Mouse (Mus musculus) gastrocnemius, postnatal 36 days (tissue): ENCODE results near the gene Gpcpd1. TPM values are rescaled to one million over a fixed set of nuclear protein-coding genes. Genes with fewer than 3 reads are reported as not detected.
A peak's percentile ranks its signal among the peaks of the same experiment; 100 is the strongest.

Experiments
- DNase-seq, 2 experiments: peaks; one replicate each; pipeline ENCODE4 v3.0.0; 2022
- intact Hi-C: fragments of 180-260 bp; cut with DNase I; formaldehyde crosslinking; loops from one replicate; pipeline ENCODE4 v1.15.1; 2025
- total RNA-seq, 2 experiments: library from RNA; stranded (reverse); gene quantifications; 2 replicates each; pipeline ENCODE4 v1.2.3; 2021

Gpcpd1 gene
- total RNA-seq, 2 experiments from 2014 or later: 182 to 223 TPM

DNA sequence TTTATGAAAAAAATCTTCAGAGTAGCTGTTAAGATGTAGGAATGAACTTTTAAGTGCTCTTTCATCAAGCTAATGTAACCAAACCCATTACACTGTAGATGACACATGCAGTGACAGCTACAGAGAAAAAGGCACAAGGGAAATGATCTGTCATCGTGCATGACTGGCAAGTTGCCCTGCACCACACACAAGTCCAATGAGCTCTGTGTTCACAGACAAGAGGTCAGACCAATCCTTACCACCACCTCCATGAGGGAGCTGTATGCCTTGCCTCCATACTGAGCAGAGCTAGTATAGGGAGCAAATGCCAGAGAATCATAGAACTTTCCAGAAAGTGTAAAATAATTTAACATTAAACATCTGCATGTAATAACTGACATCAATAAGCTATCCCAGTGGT is 59.7 kb downstream of the Gpcpd1 start:
- intact Hi-C loops: no loop called here
- no peak for DNase-seq

DNA sequence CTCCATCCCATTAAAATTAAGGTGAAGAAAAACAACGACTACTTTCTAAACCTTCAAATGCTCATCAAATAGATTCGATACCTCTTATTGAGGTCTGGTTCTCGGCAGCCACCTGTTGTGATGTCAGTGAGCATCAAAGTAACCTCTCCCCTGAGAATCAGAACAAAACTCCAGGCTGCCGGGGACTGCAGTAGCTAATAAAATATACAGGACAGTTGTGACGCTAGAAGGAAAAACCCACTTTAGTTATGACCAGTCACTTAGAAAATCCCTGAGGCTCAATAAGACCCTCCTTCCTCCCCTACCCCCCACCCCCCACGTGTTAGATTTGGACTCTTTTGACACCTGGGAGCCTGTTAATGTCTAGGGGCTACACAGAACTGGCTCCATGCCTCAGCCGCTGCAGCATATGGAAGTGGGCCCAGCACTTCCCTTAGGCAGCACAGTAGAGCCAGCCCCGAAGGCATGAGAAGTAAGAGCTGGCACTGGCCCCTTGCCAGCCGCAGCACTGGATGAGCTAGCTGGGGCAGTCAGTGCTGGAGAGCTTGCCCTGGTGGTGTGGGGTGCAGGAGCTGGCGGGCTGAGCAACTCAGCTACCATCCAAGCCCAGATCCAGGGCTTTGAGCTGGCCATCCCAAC is 60.5 kb downstream of the Gpcpd1 start:
- intact Hi-C loops: no loop called here
- DNase-seq: no peak

DNA sequence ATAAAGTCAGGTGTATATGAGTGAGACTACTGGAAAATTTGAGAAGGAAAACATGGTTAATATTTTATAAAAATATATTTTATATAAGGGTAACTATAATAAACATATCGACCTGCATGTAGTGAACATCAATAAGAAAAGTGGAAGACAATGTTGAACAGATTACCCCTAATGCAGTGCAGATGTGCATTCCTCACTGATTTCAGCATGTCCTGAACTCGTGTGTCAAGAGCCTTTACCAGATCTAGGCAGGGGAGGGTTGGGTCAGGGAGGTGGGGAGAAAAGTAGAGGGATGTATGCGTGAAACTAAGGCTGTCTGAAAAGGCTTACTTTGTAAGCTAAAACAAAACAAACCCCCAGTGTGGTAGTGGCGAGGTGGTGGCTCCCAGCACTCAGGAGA is 61.4 kb downstream of the Gpcpd1 start:
- DNase-seq: no peak
- intact Hi-C loops: no loop called here

DNA sequence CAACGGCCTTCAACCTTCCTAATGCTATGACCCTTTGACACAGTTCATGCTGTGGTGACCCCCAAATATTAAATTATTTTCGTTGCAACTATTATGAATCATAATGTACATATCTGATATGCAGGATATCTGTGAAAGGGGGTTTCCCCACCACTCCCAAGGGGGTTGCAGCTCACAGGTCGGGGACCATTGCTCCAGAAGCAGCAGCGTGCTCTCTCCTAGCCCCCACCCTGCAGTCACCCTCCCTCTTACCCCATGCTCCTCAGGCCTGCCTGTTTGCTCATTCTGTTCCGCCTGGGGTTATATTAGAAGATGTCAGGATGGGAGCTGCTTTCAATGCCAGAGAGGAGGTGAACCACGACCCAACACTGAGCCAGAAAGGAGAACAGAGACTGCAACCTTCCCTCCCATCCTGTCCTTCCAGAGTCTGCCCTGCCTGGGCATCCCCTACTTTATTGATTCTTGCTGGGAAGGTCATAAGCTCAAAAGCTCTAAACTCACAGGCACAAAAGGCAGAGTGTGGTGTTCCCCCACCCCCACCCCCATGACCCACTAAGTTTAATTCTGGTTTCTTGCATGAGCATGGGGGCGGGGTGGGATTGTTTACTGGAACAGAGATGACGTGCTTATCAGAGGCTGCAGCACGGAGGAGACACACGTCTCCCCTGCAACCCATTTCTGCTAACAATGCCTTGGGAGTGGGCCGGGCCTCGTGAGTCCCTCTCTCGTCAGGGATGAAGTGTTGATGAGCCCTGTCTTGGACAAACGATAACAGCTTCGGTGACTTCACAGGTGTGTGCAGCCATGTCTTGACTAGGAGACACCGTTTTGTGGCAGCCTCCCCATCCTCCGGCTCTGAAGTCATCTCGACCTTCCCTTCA is 69.3 kb downstream of the Gpcpd1 start:
- intact Hi-C loops: loop anchor here (5.0 kb wide), 3 partner anchors 199 to 384 kb away; partner anchors contain the start of genes Mcm8 and Trmt6
- DNase-seq: no peak

DNA sequence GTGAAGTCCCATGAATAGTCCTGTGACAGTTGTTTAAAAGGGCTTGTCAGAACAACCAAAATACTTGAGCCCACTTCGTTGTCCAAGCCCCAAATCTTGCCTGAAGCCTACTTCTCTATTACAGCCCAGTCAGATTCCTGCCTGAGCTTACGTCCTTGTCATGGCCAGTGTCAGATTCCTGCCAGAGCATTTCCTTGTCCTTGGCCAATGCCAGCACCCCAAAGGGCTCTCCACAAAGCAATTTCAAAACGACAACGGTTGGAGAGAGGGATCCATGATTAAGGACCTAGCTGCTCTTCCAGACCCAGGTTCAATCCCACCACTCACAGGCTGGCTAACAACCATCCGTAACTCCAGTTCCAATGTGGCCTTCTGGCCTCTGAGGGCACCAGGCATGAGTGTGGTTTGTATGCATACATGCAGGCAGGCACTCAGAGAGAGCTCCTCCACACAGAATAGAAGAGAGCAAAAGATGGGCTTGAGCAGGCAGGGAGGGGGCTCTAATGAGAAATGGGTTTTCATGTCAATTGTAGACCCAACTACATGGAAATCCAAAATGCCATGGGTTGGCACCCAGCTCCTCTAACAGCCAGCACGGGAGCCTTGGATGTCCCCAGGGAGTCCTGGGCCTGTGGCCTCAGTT is 70.2 kb downstream of the Gpcpd1 start:
- intact Hi-C loops: loop anchor here (5.0 kb wide), 3 partner anchors 200 to 385 kb away; partner anchors contain the start of genes Mcm8 and Trmt6
- DNase-seq: no peak

DNA sequence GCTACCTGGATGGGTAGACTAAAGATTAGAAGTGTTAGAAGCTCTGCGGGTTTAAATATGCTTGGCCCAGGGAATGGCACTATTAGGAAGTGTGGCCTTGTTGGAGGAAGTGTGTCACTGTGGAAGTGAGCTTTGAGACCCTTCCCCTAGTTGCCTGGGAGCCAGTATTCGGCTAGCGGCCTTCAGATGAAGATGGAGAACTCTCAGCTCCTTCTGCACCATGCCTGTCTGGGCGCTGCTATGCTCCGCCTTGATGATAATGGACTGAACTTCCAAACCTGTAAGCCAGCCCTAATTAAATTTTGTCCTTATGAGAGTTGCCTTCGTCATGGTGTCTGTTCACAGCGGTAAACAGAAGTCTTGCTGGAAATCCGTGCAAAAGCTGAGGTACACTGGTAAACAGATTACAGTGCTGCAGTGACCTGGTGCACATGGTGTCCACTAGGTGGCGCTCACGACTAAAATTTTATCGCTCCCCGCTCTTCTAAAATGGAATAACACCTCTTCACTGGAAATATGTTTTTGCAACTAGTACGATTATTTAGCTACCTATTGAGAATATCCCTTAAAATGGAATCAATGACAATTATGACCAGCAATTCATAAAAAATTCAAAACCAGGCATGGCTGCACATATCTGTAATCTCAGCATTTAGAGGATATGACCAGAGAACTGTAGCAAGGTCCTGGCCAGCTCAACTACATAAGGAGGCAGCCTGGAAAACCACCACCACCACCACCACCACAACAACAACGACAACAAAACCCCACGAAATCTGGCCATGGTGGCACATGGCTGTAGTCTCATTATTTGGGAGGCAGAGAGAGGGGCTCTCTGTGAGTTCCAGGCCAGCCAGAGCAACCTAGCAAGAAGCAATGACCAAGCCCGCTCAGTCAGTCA is 71.1 kb downstream of the Gpcpd1 start:
- DNase-seq: peak; percentile 37 to 52
- intact Hi-C loops: loop anchor here (1.0 to 5.0 kb wide), 4 partner anchors 185 to 386 kb away; partner anchors contain the start of genes Mcm8 and Trmt6

DNA sequence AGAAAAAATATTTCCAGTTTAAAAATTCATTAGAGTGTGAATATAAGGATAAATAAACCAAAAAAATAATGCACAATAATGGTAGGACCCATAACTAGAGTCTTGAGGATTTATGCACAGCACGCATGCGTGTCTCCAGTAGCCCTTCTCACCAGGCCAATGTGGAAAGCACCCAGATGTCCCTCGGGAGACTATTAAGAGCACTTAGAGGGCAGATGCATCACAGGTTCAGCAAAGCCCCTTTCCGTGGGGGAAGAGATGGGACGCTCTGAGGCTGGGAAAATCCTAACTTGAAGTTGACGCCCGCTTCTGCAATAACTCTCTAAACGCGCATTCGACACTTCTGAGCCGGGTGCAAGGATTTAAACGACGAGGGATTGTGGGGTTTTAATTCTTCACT is 71.9 kb downstream of the Gpcpd1 start:
- intact Hi-C loops: loop anchor here (1.0 to 5.0 kb wide), 4 partner anchors 186 to 387 kb away; partner anchors contain the start of genes Mcm8 and Trmt6
- DNase-seq: no peak

DNA sequence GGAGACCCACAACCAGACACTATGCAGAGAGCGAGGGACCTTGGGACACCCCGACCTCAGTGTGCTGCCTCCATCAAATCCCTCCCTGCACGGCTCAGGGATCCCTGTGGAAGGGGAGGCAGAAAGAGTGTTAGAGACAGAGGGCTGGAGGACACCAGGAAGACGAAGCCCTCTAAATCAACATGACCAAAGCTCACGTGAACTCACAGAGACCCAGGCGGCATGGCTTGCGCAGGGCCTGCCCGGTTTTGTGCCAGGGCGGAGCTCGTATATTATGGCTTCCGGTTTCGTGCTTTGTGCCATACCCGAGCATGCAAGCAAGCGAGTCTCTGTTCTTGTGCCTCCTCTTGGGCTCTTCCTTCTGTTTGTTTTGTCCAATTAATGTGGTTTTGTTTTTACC is 72.5 kb downstream of the Gpcpd1 start:
- intact Hi-C loops: loop anchor here (5.0 kb wide), 3 partner anchors 202 to 387 kb away; partner anchors contain the start of genes Mcm8 and Trmt6
- no peak for DNase-seq

DNA sequence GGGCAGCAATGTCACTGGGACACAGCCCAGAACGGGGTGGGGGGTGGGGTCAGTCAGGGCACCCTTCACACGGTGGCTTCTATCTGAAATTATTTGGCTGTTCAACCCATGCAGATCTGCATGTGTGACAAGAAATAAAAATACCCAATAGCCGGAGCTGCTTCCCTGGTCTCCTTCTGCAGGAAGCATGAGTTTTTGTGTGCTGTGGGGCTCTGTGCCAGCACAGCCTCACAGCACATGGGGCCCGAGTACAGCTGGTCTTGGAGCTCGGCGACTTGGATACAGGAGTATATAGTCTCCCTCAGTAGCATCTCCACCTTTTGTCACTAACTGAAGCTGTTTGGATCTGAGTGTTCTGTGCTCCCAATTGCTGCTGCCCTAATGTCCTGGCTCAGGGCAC is 73.2 kb downstream of the Gpcpd1 start:
- DNase-seq: no peak
- intact Hi-C loops: no loop called here

DNA sequence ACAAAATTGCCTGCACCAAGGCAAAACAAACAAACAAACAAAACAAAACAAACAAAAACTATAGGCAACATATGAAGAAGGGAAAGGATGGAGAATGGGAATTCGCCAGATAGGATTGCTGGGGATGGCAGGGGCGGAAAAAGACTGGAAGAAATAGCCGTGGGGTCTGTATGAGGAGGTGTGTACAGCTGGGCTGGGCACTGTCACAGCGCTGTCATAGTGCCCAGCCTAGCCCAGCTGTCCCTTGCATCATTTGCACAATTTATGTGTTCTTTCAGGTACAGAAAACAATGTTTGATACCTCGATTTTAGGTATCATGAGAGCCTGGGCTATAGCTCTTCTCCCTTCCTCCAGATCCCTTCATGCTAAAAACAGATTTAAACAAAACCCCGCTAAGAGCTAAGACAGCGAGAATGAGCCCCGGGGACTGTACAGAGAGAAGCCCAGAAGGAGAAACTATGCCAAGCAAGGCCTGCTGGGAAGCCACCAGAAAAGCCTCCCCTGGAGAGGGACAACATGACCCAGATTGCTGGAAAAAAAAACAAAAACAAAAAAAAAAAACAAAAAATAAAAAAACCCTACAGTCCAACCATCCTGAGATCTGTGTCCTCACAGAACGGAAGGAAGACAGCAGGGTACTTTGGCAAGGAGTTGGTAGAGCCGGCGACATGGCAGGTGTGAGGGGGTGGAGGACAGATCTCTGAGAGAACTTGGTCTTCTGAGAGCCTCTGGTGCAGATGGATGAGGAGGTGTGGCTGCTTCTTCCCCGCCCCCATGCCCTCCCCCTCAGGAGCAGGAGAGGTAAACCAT is 74.0 kb downstream of the Gpcpd1 start:
- no peak for DNase-seq
- intact Hi-C loops: no loop called here

DNA sequence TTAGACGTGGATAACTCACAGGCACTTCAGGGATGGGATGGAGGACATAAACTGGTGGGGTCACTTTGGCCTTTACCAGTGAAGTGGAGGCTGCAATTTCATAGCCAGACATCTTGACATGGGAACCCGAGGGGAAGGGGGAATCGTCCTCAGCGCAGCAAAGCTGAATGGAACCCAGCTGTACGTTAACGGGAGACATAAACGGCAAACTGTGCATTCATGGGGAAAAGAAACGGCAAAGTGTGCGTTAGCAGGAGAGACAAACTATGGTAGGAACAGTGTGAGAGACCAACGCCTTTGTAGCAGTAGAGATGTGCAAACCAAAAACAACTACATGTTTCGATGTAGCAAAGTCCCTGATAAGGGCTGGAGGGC is 74.6 kb downstream of the Gpcpd1 start:
- DNase-seq: no peak
- intact Hi-C loops: no loop called here

DNA sequence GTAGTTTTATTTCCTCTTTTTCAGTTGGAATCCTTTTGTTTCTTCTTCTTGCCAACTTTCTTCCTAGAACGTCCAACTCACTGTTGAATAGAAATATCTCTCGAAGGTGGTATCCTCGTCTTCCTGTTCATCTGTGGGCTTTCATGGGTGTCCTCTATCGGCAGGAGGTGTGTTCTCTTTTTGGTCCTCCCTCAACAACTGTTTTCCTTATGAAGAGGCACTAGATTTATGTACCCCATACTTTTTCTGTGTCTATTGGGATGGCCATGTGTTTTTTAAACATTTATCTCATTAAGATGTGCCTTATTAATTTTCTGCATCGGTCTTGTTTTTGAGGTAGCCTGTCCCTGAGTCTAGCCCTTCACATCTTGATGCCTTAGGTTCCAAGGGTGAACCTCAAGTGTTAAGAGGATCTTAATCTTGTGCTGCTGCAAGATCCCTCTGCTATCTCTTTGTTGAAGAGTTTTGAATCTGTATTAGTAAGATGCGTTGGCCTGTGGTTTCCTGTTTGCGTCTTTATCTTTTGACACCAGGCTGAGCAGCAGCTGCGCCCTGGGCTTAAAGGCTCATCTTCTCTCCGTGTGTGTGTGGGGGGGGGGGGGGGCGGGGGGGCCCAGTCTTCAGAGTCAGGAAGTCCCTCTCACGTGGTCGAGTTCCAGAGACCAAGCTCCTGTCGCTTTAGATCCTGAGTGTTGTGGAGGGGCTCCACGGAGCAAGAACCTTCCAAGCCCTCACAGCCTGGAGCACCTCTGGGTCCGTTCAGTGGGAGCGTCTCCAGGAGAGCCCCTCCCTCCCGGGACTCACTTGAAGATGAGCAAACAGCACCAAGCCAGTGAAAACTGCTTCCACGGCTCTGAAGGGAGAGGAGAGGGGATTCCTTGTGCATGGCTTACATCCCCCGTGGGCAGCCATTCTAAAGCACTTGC is 75.2 kb downstream of the Gpcpd1 start:
- no peak for DNase-seq
- intact Hi-C loops: no loop called here

DNA sequence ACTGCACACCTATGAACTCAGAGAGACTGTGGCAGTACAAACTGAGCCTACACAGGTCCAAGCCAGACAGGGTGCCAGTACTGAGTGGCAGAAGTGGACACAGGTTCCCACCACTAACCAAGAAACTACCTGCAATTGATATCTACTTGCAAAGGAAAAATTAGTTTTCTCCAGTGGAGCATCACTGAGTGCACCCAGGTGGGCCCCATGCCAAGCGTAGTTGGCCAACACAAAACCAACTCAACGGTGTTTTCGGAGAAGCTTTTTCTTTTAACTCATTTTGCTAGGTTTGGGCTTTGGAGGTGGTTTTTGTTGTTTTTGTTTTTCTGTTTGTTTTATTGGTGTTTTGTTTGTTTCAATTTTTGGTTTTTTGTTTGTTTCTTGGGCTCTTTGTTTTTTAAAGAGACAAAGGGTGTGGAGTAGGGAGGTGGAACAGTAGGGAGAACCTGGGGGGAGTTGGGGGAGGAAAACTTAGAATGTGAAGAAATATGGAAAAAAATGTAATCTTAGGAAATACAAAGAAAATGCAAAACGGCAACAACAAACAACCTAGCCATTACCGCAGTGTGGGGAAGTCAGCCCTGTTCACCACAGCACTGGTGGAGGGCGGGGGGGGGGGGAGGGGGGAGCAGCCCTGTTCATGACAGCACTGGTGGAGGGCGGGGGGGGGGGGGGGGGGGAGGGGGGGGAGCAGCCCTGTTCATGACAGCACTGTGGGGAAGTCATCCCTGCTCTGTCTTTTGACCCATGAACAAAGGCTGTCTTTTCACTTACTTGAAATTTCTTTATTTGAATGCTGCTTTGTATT is 76.3 kb downstream of the Gpcpd1 start:
- intact Hi-C loops: no loop called here

DNA sequence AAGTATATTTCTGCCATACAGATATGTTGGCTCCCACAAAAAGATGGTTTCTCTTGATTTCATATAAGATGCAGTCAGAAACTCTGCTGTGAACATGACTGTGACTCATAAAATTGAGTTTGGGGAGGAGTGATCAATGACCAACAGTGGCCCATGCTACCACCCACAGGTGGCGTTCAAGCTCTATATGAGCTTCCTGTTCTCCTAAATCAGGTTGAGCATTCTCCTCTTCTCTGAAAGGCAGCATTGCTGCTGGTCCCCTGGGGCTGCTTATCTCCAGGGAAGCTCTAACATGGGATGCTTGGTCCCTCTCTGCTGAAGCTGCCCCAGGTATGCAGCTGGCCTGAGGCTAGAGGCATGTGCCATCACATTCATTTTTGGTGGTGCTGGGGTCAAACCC is 77.8 kb downstream of the Gpcpd1 start:
- DNase-seq: no peak
- intact Hi-C loops: no loop called here

More for the DNA sequence above, 76.3 kb downstream of the Gpcpd1 start:
- no peak for DNase-seq

DNA sequence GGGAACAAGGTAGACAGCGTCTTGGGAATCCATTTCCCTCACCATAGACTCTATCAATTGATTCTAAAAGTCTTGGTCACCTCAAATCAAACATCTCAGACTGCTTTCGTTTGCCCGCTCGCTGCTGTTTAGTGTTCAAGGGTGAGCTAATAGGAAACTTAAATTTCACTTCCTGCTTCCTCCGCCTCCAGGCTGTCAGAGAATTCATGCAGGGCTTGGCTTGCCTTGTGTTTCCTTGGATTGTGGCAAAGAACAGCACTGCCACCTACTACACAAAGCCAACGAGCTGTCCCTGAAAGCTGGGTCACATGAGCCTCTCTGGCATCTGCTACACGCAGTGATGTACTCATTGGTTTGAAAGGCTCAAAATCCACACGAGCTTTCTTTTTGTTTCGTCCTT is 78.3 kb downstream of the Gpcpd1 start:
- intact Hi-C loops: no loop called here

DNA sequence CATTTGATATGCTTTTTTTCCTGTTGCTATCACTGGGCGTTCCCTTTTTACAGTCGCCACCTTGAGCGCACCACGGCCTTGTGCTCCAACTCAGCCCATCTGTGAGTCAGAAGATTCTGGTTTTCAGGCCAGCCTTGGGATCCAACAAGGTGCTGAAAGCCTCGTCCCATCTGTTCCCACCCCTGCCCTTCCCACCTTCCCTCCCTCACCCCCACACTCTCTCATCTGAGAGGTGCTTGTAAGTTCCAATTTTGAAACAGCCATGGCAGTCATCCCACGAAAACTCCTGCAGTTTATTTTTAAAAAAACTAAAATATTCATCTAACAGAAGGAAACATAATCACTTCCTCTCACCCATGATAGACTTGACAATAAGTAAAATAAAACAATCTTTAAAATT is 80.0 kb downstream of the Gpcpd1 start:
- intact Hi-C loops: no loop called here
- no peak for DNase-seq

More for the DNA sequence above, 78.3 kb downstream of the Gpcpd1 start:
- DNase-seq: no peak

DNA sequence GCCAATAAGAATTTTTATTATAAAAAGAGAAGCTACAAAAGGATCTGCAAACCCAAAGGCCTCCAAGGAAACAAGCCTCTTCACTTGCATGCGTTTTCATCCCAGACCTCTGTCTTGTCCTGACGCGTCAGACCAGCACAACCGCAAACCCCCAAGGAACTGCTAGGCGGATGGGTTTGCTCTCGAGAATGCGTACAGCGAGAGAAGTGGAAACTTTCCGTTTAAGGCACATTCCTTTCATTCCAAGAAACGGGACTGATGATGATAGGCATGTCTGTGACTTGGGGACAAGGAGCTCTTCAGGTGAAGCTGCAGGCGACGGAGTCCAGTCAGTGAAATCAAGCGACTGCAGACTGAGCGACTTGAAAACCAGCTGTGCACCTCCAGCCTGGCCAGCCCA is 80.4 kb downstream of the Gpcpd1 start:
- no peak for DNase-seq
- intact Hi-C loops: no loop called here
